Mouse (Mus musculus) CD4-positive, CD25-positive, alpha-beta regulatory T cell, adult 2 months (primary cell): ENCODE data around the gene Obox8.
A peak's percentile ranks its signal among the peaks of the same experiment; 100 is the strongest.

Experiments
- DNase-seq: peaks from one replicate; pipeline ENCODE4 v3.0.0-alpha.2; 2012; ENCODE audit warnings: low read depth, low spot score

The Obox8 gene

DNA sequence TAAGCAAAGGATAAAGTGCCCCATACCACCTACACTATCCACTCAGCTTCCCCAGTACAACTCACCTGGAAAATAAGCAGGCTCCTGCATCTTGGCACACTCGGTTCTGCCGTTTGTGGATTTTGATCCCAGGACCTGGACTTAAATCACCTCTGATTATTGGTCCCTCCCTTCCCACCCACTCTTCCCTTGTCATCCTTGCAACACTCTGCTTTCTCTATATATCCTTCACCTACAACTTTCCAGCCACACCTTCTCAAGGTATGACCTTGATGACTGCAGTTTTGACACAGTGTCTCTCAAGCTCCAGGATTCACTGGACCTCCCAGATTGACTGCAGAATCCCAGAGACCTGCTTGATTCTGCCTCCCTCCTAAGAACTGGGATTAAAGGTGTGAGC is at the start of gene Obox8:
Obox8 (minus strand) TSS at position 101 of the 400 bp plus-strand sequence.
- no peak for DNase-seq

DNA sequence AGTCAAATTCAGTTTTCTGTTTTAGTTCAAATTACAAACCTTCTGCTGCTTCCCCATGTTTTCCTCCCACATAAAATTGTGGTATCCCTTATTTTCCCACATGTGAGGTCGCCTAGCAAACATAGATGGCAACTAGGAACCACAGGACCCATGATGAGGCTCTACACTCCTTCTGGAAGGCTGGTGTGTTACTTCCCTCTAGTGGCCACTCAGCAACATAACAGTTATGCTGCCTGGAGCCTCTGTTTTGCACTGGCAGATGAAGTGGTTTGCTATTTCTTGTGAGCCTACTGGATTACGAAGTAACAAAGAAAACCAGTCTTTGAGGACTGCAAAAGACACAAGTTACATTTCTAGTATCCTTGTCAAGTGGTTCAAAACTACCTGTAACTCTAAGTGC is 16.1 kb downstream of the Obox8 start:
- peak; percentile 23 for DNase-seq

DNA sequence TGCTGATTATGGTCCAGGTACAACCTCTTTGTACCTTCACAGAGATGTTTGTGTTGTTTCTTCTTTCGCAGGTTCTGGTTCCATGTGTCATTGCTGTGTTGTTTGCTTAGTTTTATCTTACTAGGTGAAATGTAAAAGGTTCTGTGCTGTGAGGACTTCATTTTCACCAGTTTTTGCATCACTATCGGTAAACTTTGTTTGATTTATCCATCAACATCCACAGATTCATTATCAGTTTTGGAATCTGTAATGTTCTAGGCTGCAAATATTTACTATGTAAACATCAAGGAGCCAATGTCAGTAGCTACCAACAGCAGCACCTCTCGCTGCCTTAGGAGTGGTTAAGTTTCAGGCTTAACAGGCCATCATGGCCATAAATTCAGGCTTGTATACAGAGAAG is 24.7 kb downstream of the Obox8 start:
- DNase-seq, result no peak

DNA sequence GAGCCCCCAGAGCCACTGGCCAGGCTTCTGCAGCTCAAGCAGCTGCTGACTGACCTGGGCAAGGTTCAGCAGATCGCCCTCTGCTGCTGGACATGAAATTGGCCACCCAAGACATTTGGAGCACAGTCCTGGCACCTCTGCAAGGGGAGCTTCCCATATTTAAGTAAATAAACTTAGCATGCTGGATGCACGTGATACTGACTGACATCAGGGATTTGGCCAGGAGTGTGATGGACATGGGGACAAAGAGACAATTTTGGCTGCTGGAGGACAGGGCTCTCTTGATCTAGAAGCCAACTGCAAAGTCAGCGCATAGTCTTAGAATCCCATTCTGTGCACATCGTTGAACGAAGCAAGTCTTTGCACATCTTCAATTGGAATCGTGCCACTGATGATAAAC is 25.8 kb downstream of the Obox8 start:
- no peak for DNase-seq
